Mouse (Mus musculus) fibroblast of lung, adult 2 months (primary cell): ENCODE data around the gene Hspb2.

Experiments
- DNase-seq: peaks from one replicate; pipeline ENCODE4 v3.0.0-alpha.2; 2011; ENCODE audit warnings: low read depth

The Hspb2 gene

DNA sequence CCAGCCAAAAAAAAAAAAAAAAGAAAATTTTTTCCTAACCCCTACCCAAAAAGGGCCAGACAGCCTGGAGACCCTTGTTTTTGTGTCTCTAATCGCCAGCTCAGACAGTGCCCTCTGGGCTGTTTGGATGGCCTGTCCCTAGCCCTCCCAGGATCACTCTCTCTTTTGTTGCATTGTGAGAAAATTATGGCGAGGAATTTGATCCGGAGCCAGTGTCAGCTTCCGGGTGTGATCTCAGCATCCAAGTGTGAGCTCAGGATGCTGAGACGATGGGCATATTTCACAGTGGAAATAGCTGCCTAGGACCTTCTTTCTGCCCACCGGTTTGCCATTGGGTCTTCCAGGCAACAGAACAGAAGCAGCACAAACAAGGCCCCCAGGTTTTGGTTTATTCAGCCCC lies 1.4 kb downstream of the Hspb2 start:
- DNase-seq: no peak

DNA sequence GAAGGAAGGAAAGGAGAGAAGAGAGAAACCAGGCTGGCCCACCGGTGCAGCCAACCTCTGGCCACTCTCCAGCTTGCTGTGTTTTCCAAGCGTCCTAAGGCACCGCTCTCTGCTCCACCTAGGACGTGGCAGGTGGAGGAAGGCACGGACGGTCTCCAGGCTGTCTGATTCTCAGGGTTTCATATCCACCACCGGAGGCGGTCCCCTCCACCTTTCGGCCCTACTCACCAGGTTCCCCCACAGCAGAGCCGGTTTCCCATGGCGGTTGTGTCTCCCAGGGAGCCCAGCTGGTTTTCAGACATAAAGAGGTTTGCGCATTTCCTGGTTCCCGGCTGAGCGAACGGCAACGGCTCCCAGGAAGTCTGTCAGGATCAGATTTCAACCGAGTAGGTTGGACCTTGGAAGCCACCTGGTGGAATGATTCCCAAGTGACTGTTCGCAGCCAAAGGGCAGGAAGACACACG lies 5.9 kb downstream of the Hspb2 start, which contains the start of gene 2310030G06Rik:
2310030G06Rik (minus strand) TSS at position 323 of the 464 bp plus-strand sequence.
- DNase-seq: no peak

DNA sequence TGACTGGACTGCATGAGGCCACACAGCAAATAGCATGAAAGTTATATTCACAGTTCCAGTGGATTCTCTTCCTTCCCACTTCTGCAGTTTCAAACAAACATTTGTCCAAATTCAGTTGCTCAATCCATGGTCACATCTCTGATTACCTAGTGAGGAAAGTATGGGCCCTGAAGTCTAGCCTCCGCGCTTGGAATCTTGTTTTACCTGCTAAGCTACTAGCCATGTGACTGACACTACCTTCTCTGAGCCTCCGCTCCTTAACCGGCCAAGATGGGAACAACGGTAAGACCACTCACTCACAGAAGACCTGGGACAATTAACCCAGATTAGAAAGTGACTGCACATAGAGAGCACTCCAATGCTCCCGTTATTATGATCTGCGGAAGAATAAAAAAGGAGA lies 6.3 kb downstream of the Hspb2 start:
- DNase-seq: no peak

DNA sequence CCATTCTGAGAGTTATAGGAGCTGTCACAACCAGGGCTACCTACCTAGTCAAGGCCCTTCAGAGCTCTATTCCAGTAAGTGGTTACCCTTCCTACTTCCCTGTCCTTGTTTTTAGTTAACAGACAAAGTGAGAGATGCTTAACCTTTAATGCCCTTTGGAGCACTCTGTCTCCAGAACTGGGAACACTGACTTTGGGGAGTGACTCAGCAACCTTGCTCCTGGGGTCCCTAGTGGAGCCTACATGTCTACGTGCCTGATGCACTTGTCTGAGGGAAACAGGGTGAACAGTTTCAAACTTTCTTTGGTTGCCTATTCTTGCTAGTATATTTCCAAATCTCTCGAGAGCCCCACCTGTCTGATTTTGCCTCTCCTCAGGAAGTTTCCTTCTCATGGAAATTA lies 9.4 kb downstream of the Hspb2 start:
- no peak for DNase-seq

DNA sequence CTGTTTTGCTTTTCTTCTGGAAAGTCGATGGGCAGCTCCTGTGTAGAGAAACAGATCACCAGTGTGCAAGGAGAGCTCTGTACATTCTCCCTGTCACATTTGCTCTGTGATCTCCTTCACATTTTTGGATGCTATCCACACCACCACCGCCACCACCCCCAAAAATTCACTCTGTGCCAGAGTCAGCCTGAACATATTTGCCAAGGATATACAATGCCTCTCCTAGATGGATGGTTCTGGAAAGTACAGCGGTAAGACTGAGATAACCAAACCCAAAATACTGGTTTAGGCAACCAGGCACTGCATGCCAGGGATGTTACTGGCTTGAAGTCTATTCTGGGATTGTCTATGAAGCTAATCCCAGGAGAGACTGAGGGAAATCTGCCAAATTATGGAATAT lies 9.9 kb downstream of the Hspb2 start:
- no peak for DNase-seq

DNA sequence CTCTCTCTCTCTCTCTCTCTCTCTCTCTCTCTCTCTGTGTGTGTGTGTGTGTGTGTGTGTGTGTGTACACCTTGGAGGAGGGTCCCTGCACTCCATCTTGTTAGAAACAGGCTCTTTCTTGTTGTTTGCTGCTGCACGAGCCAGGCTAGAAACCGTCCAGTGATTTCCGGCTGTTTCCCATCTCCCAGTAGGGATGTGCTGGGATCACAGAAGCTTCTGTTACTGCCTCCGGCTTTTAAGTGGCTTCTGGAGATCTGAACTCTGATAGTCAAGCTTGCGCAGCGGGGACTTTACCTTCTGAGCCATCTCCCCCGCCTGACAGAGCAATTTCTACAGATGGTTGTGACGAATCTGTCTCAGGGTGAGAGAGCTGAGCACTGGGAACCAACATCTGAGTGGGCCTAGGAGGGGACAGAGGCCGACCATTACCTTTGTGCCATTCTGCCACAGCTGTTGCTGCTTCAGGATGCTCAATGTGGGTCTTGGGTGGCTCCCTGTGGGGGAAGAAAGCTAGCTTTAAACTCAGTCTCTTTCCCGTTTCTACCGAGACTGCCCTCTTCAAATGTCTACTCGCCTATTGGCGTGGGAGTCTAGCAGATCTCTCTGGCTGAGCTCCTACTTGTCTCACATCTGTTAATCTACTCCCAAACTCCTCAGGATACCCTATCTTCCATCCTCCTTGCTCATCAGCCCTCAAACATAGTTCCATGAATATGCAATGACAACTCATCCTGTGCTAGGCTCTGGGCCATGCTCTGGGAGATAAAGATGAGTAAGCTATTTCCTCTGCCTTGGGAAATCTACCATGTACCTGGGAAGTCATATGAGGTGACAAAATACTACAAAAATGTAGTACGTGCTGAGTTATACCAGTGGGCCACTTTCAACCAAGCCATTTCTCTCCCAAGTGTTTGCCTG lies 11.0 kb downstream of the Hspb2 start:
- DNase-seq: no peak

DNA sequence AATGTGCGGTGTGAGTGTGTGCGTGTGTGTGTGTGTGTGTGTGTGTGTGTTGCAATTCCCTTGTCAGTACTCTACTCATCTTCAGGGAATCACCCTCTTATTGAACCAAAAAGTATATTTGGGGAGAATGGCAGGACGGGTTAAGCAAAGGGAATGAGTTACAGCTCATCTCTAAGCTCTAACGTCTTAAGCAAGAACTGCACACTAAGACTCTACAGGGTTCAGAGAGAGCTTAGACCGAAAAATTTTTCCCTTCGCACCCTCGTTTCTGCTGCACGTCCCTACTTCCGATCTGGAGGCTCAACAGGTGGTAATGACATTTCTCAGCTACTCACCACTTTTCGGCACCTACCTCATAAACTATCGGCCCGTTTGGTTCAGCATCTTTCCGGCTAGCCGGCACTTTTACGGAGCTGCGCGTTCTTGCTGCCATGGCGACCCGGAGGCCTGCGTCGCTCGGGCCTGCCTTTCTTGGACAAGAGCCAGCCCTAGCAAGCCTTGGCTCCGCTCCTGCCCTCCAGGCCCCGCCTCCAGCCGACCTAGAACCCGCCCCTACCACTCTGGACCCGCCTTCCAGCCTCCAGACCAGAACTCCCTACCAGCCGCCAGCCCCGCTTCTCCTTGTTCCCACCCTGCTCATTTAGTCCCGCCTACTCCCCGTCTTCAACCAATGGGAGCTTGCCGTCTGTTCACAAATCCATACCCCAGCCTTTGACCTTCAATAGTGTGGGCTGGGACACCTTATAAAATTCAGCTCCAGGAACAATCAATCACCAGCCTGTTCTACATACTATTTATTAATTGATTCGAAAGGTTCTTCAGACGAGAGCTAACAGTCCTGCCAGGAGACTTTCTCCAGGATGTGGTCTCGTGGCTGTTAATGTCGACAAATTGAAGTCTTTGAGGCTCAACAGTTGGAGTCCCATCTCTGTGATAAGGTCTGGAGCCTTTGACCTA lies 13.0 kb downstream of the Hspb2 start, which contains the start of gene Dixdc1:
Dixdc1 (minus strand) TSS at position 604 of the 957 bp plus-strand sequence.
- DNase-seq: no peak

DNA sequence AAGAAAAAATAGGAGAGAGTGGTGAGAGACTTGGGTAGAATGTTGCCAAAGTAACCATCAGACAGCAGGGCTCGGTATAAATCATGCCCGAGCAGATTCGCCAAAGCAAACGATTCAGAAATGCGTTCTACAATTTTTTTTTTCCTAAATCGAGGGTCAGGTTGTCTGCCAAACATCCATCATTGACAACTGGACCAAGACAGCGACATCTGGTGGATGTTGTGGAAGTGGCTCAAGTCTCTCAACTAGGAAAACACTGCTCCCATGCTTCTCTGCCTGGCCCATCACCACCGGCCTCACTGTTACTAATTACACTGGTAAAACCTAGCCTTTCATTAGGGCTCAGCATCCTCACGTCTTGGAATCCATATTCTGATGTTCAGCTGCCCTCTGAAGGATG lies 17.2 kb downstream of the Hspb2 start:
- no peak for DNase-seq

DNA sequence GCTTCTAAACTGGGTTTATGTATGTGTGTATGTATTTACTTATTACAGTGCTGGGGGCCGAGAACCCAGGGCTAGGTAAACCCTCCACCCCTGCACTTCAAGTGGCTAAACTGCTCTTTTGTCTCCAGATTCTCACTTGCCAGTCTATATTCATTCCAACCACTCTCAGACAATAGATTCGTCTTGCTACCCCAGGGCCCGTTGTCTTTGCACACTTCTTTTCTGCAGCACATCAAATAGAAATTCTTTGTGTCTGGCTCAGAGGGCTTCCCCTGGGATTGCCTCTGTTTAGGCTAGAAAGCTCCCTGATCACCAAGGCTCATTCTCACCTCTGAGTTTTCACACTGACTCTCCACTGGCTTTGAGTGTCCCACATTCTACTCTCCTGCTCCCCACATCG lies 19.6 kb downstream of the Hspb2 start:
- no peak for DNase-seq

DNA sequence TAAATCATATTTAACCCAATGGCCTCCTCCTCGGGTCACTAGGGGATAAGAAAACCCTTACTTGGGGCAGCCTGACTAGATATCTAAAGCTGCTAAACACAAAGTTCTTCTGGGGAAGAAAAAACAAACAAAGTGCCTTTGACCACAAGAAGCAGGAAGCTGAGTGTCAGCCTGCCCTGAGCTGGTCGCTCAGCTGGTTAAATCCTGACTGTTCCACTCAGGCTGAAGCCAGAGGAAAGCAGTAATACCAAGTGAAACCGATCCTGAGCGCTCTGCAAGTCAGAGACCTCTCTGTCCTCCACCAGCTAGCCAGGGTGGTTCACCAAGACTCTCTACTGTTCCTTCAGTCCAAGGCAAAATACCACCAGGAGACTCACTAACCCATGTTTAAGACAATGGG lies 22.6 kb downstream of the Hspb2 start:
- DNase-seq: no peak

DNA sequence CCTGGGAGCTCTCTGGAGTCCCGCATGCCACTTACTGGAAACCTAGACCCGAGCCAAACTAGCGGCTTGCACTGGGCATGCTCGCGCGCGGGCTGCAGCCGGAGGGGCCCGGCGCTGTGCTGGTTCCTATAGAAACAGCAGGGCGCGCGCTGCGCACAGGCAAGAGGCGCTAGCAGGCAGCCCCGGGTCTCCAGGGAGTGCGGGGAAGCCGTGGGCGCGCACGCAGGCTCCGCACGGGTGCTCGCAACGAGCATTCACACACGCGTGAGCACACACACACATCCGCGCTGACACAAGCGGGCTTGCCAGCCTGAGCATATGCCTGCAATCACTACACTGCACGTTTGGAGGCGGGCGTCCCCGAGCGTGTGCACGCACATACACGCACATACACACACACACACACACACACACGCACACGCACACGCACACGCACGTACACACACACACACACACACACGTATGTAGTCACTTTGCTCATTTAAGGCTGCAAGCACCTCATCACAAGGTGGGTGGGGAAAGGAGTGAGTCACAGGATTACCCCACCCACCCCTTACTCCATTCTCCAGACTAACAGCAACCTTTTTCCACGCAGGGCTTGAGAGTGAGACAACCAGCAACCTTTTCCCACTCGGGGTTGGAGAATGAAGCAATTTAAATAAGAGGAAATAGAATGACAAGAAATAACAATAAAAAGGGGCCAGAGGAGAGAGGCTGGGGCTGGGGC lies 24.1 kb downstream of the Hspb2 start:
- no peak for DNase-seq

DNA sequence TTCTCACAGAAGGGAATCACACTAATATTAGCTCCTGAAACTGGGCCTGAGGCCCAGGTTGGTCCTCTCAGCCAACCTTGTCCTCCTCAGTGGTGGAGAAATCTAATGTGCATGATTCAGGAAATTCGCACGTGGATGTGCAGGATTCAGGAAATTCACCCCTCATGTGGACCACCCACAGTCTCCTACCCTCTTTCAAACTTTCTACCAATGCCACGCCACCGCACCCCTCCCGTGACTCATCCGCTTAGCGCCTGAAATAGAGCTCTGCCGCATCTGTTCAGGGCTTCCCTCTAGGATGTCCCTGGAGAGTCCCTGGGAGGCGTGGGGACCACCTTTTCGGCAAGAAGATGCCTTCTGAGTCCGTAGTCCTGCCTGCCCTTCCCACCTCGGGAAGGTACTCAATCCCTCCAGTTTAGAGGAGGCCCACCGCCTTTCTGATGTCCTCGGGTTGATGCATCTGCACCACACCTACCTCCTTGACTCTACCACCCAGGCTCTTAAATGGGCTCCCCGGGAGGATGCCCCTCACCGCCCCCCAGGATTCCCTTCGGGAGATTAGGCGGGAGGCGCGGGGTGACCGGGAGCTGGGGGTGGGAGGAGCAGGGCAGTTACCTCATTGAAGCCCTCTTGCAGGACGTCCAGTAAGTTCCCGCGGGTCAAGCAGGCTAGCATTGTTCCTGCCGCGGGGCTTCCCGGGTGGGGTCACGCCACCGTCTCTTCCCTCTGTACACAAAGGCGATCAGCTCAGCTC lies 24.8 kb downstream of the Hspb2 start:
- no peak for DNase-seq

DNA sequence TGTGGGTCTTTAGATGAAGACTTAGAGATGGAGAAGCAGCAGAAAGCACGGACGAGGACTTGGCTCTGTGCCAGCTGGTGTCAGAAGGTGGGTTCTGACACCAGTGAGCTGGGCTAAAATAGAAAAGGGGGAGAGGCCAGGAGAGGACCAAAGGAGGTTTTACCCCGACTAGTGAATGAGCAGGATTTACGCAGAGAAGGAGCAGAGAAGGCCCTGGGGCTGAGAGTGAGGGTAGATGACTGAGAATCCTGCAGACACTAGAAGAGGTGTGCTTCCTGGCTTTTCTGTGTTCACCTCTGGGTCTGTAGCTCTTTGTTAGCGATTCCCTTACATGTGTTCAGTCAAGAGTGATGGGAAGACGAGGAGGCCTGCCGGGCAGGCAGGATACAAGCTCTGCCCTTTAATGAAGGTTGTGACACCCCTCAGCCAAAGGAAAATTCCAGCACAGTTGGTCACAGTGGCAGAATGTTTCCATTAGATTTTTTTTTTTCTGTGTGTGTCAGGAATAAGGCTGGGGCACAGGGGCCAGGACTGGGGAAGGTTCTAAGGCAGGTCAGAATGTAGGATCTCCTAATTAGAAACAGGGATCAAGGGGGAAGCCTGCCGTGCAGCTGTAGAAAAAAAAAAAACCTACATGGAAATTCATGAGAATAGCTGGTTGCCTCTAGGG lies 26.1 kb downstream of the Hspb2 start:
- no peak for DNase-seq

DNA sequence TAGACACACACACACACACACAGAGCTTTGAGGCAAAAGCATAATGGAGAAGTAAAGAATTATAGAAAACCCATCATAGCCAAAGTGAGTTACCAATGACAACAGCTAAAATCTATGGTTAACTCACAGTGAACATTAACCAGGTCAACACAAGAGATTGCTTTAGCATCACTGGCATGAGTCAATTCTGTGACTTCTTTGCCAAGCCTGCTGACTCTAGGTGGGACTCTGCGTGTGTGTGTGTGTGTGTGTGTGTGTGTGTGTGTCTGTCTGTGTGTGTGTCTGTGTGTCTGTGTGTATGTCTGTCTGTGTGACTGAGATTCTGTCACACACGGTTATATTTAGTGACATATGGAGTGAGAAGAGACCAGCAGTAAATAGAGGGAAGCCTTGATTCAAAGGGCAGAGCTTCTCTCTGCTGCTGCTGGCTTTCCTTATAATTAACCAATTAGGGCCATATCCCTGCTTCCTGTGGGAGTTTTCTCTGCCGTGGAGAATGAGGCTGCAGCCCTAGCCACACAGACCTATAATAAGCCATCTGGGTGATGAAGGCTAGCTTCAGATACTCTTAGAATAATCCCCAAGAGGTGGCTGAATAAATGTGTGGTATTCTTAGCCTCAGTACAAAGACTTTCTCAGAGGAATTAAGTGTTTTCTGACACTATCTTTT lies 27.4 kb downstream of the Hspb2 start:
- no peak for DNase-seq

DNA sequence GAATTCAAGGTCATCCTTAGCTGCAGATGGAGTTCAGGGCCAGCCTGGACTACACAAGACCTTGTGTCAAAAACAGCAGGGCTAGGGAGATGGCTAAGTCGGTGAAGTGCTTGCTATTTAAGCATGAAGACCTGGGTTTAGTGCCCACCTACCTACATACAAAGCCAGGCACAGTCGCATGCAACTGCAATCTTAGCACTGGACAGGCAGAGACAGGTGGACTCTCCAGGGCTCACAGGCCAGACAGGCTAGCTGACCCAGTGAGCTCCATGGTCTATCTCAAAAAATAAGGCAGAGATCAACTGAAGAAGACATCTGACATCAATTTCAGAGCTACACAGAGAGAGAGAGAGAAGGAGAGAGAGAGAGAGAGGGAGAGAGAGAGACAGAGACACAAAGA lies 28.0 kb downstream of the Hspb2 start:
- DNase-seq: no peak

DNA sequence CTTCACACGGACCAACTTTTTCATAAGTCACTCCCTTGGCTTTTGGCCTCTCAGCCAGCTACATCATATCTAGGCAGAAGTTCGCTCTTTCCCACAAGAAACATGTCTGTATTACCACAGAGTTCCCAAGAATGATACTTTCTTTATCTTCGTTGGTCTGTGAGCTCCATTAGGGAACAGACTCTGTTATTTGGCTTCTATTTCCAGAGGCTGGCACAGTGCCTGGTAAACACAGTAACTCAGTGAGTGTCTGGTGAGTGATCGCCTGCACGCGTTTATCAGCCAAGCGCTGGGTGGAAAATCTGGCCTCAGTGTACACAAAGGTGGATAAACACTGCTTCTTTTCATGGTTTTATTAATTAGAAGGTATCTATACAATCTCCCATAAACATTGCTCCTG lies 28.7 kb downstream of the Hspb2 start:
- DNase-seq: peak; percentile 78

DNA sequence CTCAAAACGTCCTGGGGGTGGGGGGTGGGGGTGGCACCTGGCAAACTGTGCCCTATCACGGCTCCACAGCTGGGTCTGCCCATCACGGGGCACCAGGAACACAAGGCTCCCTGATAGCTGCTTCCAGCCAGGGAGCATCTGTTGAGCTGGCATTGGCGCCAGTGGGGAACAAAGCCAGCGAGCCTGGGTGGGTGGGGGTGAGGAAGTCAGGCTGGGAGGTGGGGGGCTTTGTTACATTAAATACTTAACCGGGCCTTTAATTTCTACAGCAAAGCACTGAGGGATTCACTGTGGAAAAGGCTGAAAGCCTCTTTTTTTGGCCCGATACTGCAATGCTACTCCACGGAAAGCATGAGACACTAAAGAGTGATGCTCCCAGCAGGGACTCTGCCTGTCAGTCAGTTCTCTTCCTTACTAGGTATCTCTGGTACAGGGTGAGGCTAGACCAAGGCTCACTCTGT lies 29.7 kb downstream of the Hspb2 start:
- DNase-seq: no peak

DNA sequence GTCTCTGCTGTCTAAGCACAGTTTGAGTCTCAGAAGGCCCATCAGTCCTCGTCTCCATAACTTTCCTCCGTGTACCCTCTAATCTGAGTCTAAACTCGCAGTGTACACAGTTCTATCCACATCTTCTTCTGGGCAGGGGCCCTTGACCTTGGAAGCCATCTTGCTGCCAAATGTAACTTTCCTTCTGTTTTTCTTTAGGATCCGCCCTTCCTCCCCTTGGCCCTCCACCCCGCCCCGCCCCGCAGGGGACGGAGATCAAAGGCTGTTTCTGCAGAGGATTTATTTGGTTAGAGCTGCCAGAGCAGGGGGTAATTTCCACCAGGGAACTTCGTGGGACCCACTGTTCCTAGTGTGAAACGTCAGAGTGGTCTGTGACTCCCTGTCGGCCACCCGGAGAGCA lies 31.1 kb downstream of the Hspb2 start:
- no peak for DNase-seq

DNA sequence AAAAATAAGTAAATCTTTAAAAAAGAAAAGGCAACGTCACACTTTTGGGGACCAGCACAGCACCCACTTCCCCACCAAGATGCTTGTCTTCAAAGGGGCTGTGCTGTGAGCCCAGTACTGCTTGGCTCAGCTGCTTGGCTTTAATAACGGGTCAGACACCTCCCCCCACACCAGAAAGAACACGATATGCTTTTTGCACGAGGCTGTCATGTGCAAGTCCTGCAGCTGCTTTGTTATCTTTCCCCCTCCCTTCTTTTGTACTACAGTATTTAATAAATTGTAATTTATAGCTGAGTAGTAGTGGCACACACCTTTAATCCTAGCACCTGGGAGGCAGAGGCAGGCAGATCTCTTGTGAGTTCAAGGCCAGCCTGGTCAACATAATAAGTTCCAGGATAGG lies 33.3 kb downstream of the Hspb2 start:
- DNase-seq: no peak

DNA sequence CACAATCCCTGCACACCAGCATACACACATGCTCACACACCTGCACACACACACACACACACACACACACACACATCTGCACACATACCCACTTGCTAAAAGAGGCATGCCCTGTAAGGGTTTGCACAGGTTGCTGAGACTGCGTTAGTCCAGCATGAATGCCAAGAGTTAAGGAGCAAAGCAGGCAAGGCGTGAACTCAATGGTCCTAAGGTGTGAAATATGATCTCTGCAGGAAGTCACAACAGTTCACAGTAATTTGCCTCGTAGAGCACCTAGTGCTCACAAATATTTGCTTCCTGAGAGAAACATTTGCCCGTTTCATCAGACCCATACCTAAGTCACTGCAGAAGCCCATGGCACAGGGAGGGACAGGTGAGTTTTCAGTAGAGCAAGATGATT lies 38.0 kb downstream of the Hspb2 start:
- no peak for DNase-seq
